Mouse (Mus musculus) MEL (cell line): ENCODE results near the gene Ffar1. TPM values are rescaled to one million over a fixed set of nuclear protein-coding genes. Genes with fewer than 3 reads are reported as not detected.

Experiments
- DNase-seq: peaks from one replicate; pipeline ENCODE4 v3.0.0; 2011; ENCODE audit warnings: low read depth, low spot score
- H3K27ac ChIP-seq: 2 replicates; pipeline ENCODE4 v1.5.1; 2012; ENCODE audit warnings: low read depth, mild to moderate bottlenecking, control low read depth, low read length, moderate library complexity; ENCODE audit not compliant: control insufficient read depth
- H3K27me3 ChIP-seq, 2 experiments: fragments of 150-350 bp in 1 of 2; sonication (generic) in 1 of 2; 2 replicates each; pipeline ENCODE4 v1.6.1; 2012; ENCODE audit warnings: low read length in 2 of 2, mild to moderate bottlenecking in 2 of 2, improper control_type of control experiment in 1 of 2, moderate library complexity in 1 of 2; ENCODE audit not compliant: insufficient read depth in 2 of 2, control insufficient read depth in 1 of 2
- H3K36me3 ChIP-seq, 2 experiments: 2 replicates each; pipeline ENCODE4 v1.6.1; 2012 to 2014; ENCODE audit warnings: low read length in 2 of 2, improper control_type of control experiment in 1 of 2, inconsistent platforms in 1 of 2, mild to moderate bottlenecking in 1 of 2; ENCODE audit not compliant: insufficient read depth in 2 of 2, control insufficient read depth in 1 of 2
- H3K4me1 ChIP-seq, 2 experiments: fragments of 150-350 bp in 1 of 2; sonication (generic) in 1 of 2; 2 replicates each; pipeline ENCODE4 v1.6.1; 2012; ENCODE audit warnings: low read length in 2 of 2, improper control_type of control experiment in 1 of 2, mild to moderate bottlenecking in 1 of 2; ENCODE audit not compliant: insufficient read depth in 2 of 2, control insufficient read depth in 1 of 2
- H3K4me3 ChIP-seq, 2 experiments: fragments of 150-350 bp in 1 of 2; sonication (generic) in 1 of 2; 2 replicates each; pipeline ENCODE4 v1.5.1; 2012; ENCODE audit warnings: low read depth in 2 of 2, low read length in 2 of 2, mild to moderate bottlenecking in 2 of 2, moderate library complexity in 2 of 2, control low read depth in 1 of 2, improper control_type of control experiment in 1 of 2; ENCODE audit not compliant: control insufficient read depth in 1 of 2, insufficient read depth in 1 of 2
- H3K79me2 ChIP-seq: 2 replicates; pipeline ENCODE4 v1.6.1; 2012; ENCODE audit warnings: mild to moderate bottlenecking, low read length, moderate library complexity; ENCODE audit not compliant: control insufficient read depth, poor library complexity, insufficient read depth
- H3K9ac ChIP-seq: 2 replicates; pipeline ENCODE4 v1.6.1; 2012; ENCODE audit warnings: low read depth, mild to moderate bottlenecking, control low read depth, low read length, moderate library complexity; ENCODE audit not compliant: control insufficient read depth, poor library complexity, severe bottlenecking
- H3K9me3 ChIP-seq: fragments of 150-350 bp; sonication (generic); replicated peaks from 2 replicates; pipeline ENCODE4 v1.6.1; 2012; ENCODE audit warnings: mild to moderate bottlenecking, low read length, improper control_type of control experiment, moderate library complexity; ENCODE audit not compliant: insufficient read depth
- BHLHE40 ChIP-seq: IDR thresholded peaks from 2 replicates; pipeline ENCODE4 v1.6.1; 2012; ENCODE audit warnings: low read depth, mild to moderate bottlenecking, inconsistent platforms, low read length, improper control_type of control experiment, borderline replicate concordance
- CHD2 ChIP-seq: IDR thresholded peaks from 2 replicates; pipeline ENCODE4 v1.6.1; 2011; ENCODE audit warnings: low read length, improper control_type of control experiment
- E2F4 ChIP-seq: IDR thresholded peaks from 2 replicates; pipeline ENCODE4 v1.6.1; 2011; ENCODE audit warnings: low read depth, low read length, improper control_type of control experiment, borderline replicate concordance
- ETS1 ChIP-seq: IDR thresholded peaks from 2 replicates; pipeline ENCODE4 v1.6.1; 2012; ENCODE audit warnings: low read depth, mild to moderate bottlenecking, inconsistent platforms, low read length, improper control_type of control experiment, moderate library complexity
- GABPA ChIP-seq: IDR thresholded peaks from 2 replicates; pipeline ENCODE4 v1.6.1; 2012; ENCODE audit warnings: low read depth, mild to moderate bottlenecking, inconsistent platforms, low read length, improper control_type of control experiment, moderate library complexity
- KAT2A ChIP-seq: conservative IDR thresholded peaks from 2 replicates; pipeline ENCODE4 v1.6.1; 2012; ENCODE audit warnings: low read depth, low read length, improper control_type of control experiment, inconsistent platforms
- MEF2A ChIP-seq: IDR thresholded peaks from 2 replicates; pipeline ENCODE4 v1.6.1; 2014; ENCODE audit warnings: low read depth, mild to moderate bottlenecking, inconsistent platforms, low read length, improper control_type of control experiment; ENCODE audit not compliant: poor library complexity, insufficient replicate concordance, severe bottlenecking; ENCODE audit errors: extremely low read depth
- NRF1 ChIP-seq: IDR thresholded peaks from 2 replicates; pipeline ENCODE4 v1.6.1; 2014; ENCODE audit warnings: low read depth, mild to moderate bottlenecking, inconsistent platforms, low read length, improper control_type of control experiment, moderate library complexity; ENCODE audit not compliant: poor library complexity, insufficient read depth, severe bottlenecking
- POLR2AphosphoS2 ChIP-seq: IDR thresholded peaks from 2 replicates; pipeline ENCODE4 v1.6.1; 2011; ENCODE audit warnings: low read length, improper control_type of control experiment
- TAL1 ChIP-seq: IDR thresholded peaks from 2 replicates; pipeline ENCODE4 v1.6.1; 2012; ENCODE audit warnings: mild to moderate bottlenecking, inconsistent platforms, low read length, moderate library complexity, mixed read lengths
- TBP ChIP-seq: IDR thresholded peaks from 2 replicates; pipeline ENCODE4 v1.8.0; 2011; ENCODE audit warnings: low read depth, low read length, improper control_type of control experiment
- TCF12 ChIP-seq: IDR thresholded peaks from 2 replicates; pipeline ENCODE4 v1.6.1; 2014; ENCODE audit warnings: low read depth, mild to moderate bottlenecking, inconsistent platforms, low read length, improper control_type of control experiment, moderate library complexity
- ZKSCAN1 ChIP-seq: IDR thresholded peaks from 2 replicates; pipeline ENCODE4 v1.6.1; 2012; ENCODE audit warnings: low read depth, mild to moderate bottlenecking, inconsistent platforms, low read length, improper control_type of control experiment, moderate library complexity
- ZMIZ1 ChIP-seq: IDR thresholded peaks from 2 replicates; pipeline ENCODE4 v1.6.1; 2012; ENCODE audit warnings: low read depth, mild to moderate bottlenecking, inconsistent platforms, low read length, improper control_type of control experiment, moderate library complexity
- ZNF384 ChIP-seq: IDR thresholded peaks from 2 replicates; pipeline ENCODE4 v1.6.1; 2012; ENCODE audit warnings: low read depth, mild to moderate bottlenecking, inconsistent platforms, low read length, improper control_type of control experiment
- polyA plus RNA-seq, 2 experiments: library from polyadenylated mRNA; stranded (reverse) in 1 of 2; unstranded in 1 of 2; fragments of >175 nt in 1 of 2; fragments of >200 nt in 1 of 2; gene quantifications; 2 replicates each; pipeline versions ENCODE4 v1.2.1 to v1.2.4; 2012; ENCODE audit warnings: low replicate concordance in 2 of 2, low read depth in 1 of 2; ENCODE audit not compliant: insufficient read length in 2 of 2, insufficient read depth in 1 of 2, missing spikeins in 1 of 2
- total RNA-seq: library from RNA; depleted of rRNA; stranded (reverse); fragments of 300-350 nt; gene quantifications from 2 replicates; pipeline ENCODE4 v1.2.3, GENCODE M21; 2012

The Ffar1 gene
- total and polyA plus RNA-seq, 3 experiments, result not detected

DNA sequence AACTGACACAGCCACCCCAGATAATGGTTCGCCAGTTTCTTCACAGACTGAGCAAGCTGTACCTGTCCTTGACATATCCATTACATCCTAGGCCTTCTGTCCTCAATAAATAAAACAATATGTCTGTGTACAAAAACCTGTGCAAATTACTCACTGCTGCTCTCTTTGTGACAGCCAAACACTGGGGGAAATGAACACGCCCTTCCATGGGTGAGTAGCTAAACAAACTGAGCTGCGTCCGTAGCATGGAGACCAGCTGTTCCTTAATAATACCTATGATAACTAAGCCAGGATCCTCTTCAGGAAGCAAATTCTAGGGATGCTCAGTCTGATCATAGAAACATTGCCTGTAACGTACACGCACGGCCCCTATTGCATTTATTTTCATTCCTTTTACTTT is 27.4 kb upstream of the Ffar1 start:
- Histone ChIP-seq H3K27ac (no peak overlapping the region), H3K36me3 (no peaks in the 10 kb centered on the region)
- no peak for DNase-seq
- TF ChIP-seq NRF1, result no peak
- TF ChIP-seq KAT2A, result no peak
- TF ChIP-seq TCF12, result no peak
- TF ChIP-seq POLR2AphosphoS2, result no peak
- TF ChIP-seq BHLHE40, result no peak
- no peak for TF ChIP-seq ETS1
- no peak for TF ChIP-seq GABPA
- TF ChIP-seq TAL1, result no peak
- no peak for TF ChIP-seq TBP
- no peak for TF ChIP-seq ZMIZ1
- no peak for TF ChIP-seq ZKSCAN1
- no peak for TF ChIP-seq CHD2
- TF ChIP-seq E2F4, result no peak
- TF ChIP-seq, all 39 proteins: peak for 0
- H3K27me3 ChIP-seq, result peaks cover 2 to 3% of the 10 kb centered on the region in 2 experiments; a peak in 3 of 4 replicates
- no peak overlapping the region for H3K9ac ChIP-seq
- H3K9me3 ChIP-seq, result no peaks in the 10 kb centered on the region
- H3K4me1 ChIP-seq, result no peaks in the 10 kb centered on the region
- no peak overlapping the region for H3K4me3 ChIP-seq
- no peaks in the 10 kb centered on the region for H3K79me2 ChIP-seq

- Histone ChIP-seq H3K36me3 (no peaks in the 10 kb centered on the region), H3K9ac (no peak overlapping the region), H3K4me1 (no peaks in the 10 kb centered on the region), H3K27me3 (peaks cover 2 to 3% of the 10 kb centered on the region in 2 experiments; a peak in 2 of 4 replicates), H3K79me2 (no peaks in the 10 kb centered on the region), H3K27ac (no peak overlapping the region), H3K4me3 (no peak overlapping the region), H3K9me3 (no peaks in the 10 kb centered on the region)
- TF ChIP-seq ZNF384, result no peak
- TF ChIP-seq MEF2A, result no peak
- no peak for DNase-seq
Measured at GRCm38 (mm10) chr7:30887568-30888188, 26.3 kb upstream of the Ffar1 start.
